Mouse (Mus musculus): ENCODE data around the gene Rangrf. TPM values are rescaled to one million over a fixed set of nuclear protein-coding genes. Genes with fewer than 3 reads are reported as not detected.
"Not testable (repeated sequence)": the region's sequence is repeated elsewhere in the genome, so short reads cannot be mapped to it uniquely, and the experiment has no call there.

Rangrf gene
- polyA plus RNA-seq, 1 experiment from 2014 or later = 27.6 TPM

DNA sequence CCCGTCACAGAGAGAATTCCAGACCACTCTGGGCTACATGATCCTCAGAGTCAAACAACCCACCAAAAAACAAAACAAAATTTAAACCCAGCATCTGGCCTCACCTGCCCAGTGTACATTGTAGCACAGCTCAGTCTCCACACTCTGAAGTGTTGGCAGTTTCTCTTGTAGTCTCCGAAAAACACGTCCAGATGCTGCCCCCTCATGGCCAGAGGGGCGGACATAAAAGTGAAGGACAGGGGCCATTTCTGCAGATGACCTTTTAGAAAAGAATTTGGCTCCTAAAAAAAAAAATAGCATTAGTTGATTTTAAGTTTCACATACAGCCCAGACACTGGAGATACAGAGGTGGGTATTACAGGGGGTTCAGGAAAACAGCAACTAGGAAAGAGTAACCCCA lies 28.6 kb upstream of the Rangrf start:
- peaks cover 47% of the 10 kb centered on the region for H3K36me3 ChIP-seq
- H3K4me2 ChIP-seq = no peak overlapping the region
- H3K27me3 ChIP-seq = no peaks in the 10 kb centered on the region
- no peak overlapping the region for H3K4me3 ChIP-seq
- H3K9ac ChIP-seq = no peak overlapping the region
- WGBS = 67% methylated on average over 4 of the region's 4 CpGs
- ATAC-seq (ENCODE audit: low read depth) = no peak
- H3K27ac ChIP-seq (replicated peaks) = no peak overlapping the region
- H3K9me3 ChIP-seq = no peaks in the 10 kb centered on the region
- H3K4me1 ChIP-seq (replicated peaks) = peaks cover 10% of the 10 kb centered on the region

DNA sequence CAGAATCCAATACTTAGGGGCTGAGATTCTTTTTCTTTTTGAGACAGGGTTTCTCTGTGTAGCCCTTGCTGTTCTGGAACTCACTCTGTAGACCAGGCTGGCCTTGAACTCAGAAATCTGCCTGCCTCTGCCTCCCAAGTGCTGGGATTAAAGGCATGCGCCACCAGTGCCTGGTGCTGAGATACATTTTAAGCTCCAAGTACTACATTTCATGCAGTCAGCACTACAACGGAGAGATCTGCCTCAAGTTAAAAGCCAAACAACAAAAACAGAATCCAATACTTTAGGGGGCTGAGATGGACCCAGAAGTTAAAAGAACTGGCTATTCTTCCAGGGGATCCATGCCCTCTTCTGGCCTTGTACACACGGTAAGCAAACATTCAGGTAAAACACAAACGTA lies 27.8 kb upstream of the Rangrf start:
- H3K27ac ChIP-seq (replicated peaks); ATAC-seq (ENCODE audit: low read depth); H3K27me3 ChIP-seq; H3K9ac ChIP-seq; H3K4me3 ChIP-seq; H3K9me3 ChIP-seq; H3K4me2 ChIP-seq; H3K4me1 ChIP-seq (replicated peaks): not testable (repeated sequence)
- H3K36me3 ChIP-seq = peaks cover 56% of the 10 kb centered on the region
- 96% methylated on average over 4 of the region's 4 CpGs for WGBS

DNA sequence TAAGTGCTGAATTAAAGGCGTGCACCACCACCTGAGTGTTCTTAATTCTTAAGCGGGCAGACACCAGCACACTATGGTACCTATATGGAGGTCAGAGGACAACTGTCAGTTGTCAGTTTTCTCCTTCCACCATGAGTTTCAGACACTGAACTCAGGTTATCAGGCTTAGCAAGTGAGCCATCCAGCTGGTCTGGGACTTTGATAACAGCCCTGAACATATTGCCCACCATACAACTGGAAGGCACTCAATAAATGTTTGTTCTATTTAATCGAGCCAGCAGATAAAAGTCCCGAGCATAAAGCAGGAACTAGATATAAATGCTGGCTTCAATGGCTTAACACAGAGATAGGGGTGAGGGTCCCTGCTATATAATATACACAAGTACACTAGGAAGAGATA lies 22.1 kb upstream of the Rangrf start:
- Histone ChIP-seq H3K4me3 (no peak overlapping the region), H3K36me3 (peaks cover 98% of the 10 kb centered on the region), H3K27me3 (no peaks in the 10 kb centered on the region), H3K4me1 (replicated peaks) (no peaks in the 10 kb centered on the region), H3K9ac (no peak overlapping the region), H3K9me3 (no peaks in the 10 kb centered on the region), H3K4me2 (no peak overlapping the region), H3K27ac (replicated peaks) (no peak overlapping the region)
- 95% methylated on average over 4 of the region's 4 CpGs for WGBS
- no peak for ATAC-seq (ENCODE audit: low read depth)

DNA sequence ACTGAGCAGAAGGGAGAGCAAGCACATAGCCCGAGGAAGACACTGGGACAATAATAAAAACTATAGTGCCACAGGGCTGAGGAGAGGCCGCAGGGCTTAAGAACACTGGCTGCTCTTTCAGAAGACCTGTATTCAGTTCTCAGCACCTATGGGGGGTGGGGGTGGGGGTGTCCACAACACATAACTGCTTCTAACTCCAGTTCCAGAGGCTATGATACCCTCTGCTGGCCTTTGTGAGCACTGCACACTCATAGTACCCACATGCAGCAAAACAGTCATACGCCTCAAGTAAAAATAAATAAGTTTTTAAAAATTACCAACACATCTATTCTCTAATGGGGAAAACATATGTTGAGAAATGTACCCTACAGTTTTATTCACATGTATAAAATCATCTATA lies 19.4 kb upstream of the Rangrf start:
- WGBS = 96% methylated on average over 3 of the region's 3 CpGs
- no peaks in the 10 kb centered on the region for H3K9me3 ChIP-seq
- no peak overlapping the region for H3K27ac ChIP-seq (replicated peaks)
- ATAC-seq (ENCODE audit: low read depth) = no peak
- H3K4me2 ChIP-seq = no peak overlapping the region
- H3K9ac ChIP-seq = no peak overlapping the region
- H3K36me3 ChIP-seq = peaks cover 98% of the 10 kb centered on the region
- no peak overlapping the region for H3K4me3 ChIP-seq
- H3K27me3 ChIP-seq = no peaks in the 10 kb centered on the region
- no peaks in the 10 kb centered on the region for H3K4me1 ChIP-seq (replicated peaks)

DNA sequence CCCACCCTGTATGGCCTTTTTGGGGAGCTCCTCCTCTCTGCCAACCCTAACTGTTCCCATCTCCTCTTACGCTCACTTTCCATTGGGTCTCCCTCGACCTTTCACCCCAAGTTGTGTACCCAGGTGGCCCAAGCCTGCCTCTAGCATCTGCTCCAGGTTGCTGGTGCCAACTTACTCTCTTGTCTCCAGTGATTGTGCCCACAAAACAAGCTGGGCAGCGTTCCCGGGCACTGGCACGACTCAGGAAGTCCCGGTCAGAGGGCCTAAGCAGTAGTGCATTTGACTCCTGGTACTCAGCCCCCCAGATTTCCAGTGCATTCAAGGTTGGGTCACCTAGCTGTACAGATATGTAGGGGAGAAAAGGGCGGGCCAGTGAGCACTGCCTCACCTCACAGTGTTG lies 18.1 kb upstream of the Rangrf start:
- Histone ChIP-seq H3K4me1 (replicated peaks) (no peaks in the 10 kb centered on the region), H3K27me3 (no peaks in the 10 kb centered on the region), H3K36me3 (peaks cover 98% of the 10 kb centered on the region), H3K9me3 (no peaks in the 10 kb centered on the region), H3K4me2 (no peak overlapping the region), H3K27ac (replicated peaks) (no peak overlapping the region), H3K9ac (no peak overlapping the region), H3K4me3 (no peak overlapping the region)
- 90% methylated on average over 7 of the region's 7 CpGs for WGBS
- no peak for ATAC-seq (ENCODE audit: low read depth)

DNA sequence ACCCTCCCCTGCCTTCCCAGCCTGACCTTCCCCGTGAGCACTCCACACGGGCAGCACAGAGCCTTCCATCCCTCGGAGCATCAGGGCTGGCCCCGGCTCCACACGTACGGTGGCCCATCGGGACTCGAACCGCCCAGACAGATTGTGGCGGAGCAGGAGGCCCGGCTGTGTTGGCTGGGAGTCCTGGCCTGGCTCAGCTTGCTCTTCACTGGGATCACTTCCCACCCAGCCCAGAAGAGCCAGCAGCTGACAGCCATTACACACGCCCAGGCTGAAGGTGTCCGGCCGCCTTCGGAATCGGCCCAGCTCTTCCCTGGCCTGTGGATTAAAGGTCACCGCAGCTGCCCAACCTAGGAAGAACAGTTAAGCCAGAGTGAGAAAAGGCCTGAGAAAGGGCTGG lies 13.4 kb upstream of the Rangrf start:
- Histone ChIP-seq H3K4me1 (replicated peaks) (no peaks in the 10 kb centered on the region), H3K4me3 (no peak overlapping the region), H3K4me2 (no peak overlapping the region), H3K9me3 (no peaks in the 10 kb centered on the region), H3K27me3 (no peaks in the 10 kb centered on the region), H3K9ac (no peak overlapping the region), H3K36me3 (peaks cover 71% of the 10 kb centered on the region), H3K27ac (replicated peaks) (no peak overlapping the region)
- no peak for ATAC-seq (ENCODE audit: low read depth)
- WGBS = 94% methylated on average over 17 of the region's 17 CpGs

DNA sequence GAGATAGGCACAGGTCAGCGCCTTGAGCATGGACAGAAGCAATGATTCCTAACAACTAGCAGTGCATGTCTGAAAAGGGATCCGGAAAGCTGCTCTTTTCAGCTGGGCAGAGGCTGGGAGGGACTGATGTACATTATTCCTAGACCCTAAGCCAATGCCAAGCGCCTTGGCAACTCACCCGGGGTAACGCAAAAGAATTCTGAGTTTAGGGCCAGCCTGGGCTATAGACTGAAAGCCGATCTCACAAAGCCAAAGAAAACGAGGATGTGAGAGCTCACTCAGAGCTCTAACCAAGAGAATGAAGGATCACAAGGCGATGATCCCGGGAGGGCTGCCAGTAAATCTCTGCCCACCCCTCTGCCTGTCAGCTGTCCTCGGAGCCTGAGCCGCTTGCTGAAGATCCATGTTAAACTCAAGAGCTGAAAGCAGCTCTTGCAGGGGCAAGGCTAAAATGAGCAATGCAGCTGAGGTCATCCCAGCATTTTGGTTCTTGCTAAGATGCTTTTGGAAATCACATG lies 12.4 kb upstream of the Rangrf start:
- 80% methylated on average over 11 of the region's 11 CpGs for WGBS
- Histone ChIP-seq H3K9ac (no peak overlapping the region), H3K4me1 (replicated peaks) (no peaks in the 10 kb centered on the region), H3K27ac (replicated peaks) (no peak overlapping the region), H3K9me3 (no peaks in the 10 kb centered on the region), H3K36me3 (peaks cover 62% of the 10 kb centered on the region), H3K4me2 (no peak overlapping the region), H3K27me3 (no peaks in the 10 kb centered on the region), H3K4me3 (no peak overlapping the region)
- ATAC-seq (ENCODE audit: low read depth) = no peak

DNA sequence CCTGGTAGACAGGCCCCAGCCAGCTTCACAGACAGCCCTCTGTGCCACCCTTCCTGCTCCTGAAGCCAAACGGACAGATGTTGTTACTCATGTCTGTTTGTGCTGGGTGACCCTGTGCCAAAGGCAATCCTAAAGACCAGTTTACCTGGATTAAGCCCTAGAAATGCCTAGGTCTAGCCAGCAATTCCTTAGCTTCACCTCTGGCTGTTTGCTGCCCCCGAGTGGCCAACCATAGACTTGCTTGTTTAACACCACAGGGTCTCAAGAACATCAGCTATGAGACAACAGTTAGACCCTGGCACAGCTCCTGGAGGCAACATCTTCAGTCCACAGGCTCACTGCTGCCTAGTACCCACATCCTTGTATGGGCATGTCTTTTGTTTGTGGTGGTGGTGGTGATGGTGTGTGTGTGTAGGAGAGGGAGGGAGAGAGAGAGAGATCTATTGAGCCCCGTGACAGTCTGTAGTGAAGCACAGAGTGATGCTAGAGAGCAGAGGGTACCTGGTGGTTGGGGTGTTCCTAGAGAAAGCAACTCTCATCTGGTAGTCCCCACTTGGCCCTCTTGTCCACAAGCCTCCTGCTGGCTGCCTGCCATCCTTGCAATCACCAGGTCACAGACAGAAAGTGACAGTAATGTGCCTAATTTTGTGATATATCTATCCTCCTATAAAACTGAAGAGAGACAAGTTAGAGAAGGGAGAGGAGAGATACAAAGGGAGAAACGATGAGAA lies 7.8 kb upstream of the Rangrf start:
- peak; percentile 61; the same call in 1 of the 2 replicates for ATAC-seq (ENCODE audit: low read depth)
- H3K9ac ChIP-seq = no peak overlapping the region
- H3K4me2 ChIP-seq = no peak overlapping the region
- H3K27ac ChIP-seq (replicated peaks) = no peak overlapping the region
- 34% methylated on average over 4 of the region's 4 CpGs for WGBS
- no peak overlapping the region for H3K4me3 ChIP-seq
- H3K4me1 ChIP-seq (replicated peaks) = no peaks in the 10 kb centered on the region
- H3K9me3 ChIP-seq = no peaks in the 10 kb centered on the region
- H3K36me3 ChIP-seq = peaks cover 15% of the 10 kb centered on the region
- H3K27me3 ChIP-seq = no peaks in the 10 kb centered on the region

DNA sequence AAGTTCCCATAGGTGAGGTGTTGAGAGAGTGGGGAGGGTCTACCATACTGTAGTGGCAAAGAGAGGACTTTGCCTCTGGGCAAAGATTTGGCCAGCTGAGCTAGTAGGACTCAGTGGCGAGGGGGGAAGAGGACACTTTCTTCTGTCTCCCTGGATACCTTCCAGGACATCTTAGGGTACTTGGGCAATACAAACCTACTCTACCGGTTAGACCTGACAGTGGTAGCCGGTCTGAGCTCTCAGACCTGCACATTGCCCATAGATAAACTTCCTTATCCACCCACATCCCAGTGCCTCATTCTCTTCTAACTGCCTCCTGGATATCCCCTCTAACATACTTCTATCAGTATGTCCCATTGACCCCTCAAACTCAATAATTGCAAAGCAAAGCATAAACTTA lies 5.9 kb upstream of the Rangrf start:
- no peak for ATAC-seq (ENCODE audit: low read depth)
- Histone ChIP-seq H3K4me2 (no peak overlapping the region), H3K9me3 (no peaks in the 10 kb centered on the region), H3K4me1 (replicated peaks) (no peaks in the 10 kb centered on the region), H3K9ac (0 out of 2 replicates have a peak overlapping the region, but pooled peaks have one; percentile 13), H3K27me3 (no peaks in the 10 kb centered on the region), H3K4me3 (no peak overlapping the region), H3K27ac (replicated peaks) (no peak overlapping the region), H3K36me3 (0 out of 2 replicates have a peak, but pooled peaks cover 3% of the 10 kb centered on the region)
- WGBS = 79% methylated on average over 3 of the region's 3 CpGs

DNA sequence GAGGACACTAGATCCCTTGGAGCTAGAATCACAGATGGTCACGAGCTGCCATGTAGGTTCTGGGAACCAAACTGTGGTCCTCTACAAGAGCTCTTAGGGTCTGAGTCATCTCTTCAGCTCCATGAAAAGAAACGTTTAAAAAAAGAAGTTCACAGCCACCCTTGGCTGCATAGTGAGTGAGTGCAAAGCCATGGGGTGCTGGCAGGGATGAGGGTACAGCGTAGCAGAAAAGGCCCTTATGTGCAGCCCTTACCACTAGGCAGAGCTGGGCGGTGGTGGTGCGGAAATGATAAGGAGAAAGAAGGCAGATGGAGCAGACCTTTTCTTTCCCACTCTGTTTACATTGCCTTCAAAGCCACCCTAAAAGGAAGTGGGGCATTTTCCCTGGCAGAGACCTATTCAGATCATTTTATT lies 4.3 kb upstream of the Rangrf start:
- Histone ChIP-seq H3K9ac (no peak overlapping the region), H3K4me1 (replicated peaks) (no peaks in the 10 kb centered on the region), H3K9me3 (no peaks in the 10 kb centered on the region), H3K36me3 (no peaks in the 10 kb centered on the region), H3K4me3 (no peak overlapping the region), H3K27ac (replicated peaks) (no peak overlapping the region), H3K27me3 (no peaks in the 10 kb centered on the region), H3K4me2 (no peak overlapping the region)
- 64% methylated on average over 5 of the region's 5 CpGs for WGBS
- ATAC-seq (ENCODE audit: low read depth) = no peak

DNA sequence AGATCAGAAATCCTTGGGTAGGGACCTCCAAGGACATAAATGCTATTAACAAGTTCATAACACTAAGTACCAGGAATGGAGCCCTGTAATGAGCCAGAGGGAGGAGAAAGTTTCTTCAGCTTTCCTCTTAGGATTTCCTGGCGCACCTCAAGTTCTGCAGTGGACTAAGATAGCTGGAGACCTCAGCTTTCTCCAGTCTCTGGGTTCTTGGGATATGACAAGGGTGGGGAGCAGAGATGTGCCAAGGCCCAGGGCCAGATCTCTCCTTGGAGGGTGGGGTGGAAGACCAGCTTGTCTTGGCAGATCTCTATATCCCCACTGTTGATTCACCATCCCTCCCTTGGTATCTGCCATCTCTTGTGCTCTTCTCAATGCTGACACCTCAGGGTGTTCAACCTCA lies 616 bp upstream of the Rangrf start:
- no peak overlapping the region for H3K4me3 ChIP-seq

DNA sequence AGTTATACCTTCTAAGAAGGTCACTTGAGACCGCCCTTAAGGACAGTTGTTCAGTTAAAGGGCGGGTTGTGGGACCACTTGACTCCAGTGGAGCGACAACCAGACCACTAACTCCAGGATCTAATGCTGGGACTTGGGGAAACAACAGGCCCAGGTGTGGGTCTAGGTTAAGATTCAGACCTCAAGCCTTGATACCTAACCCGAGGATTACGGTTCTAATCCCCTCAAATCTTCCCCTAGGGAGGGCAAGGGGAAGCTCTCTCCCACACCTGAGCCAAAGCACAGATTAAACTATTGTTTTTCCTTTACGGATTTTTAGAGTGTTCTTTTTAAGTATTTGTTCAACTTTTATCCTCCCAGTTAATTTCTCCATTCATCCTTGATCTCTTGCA lies 930 bp downstream of the Rangrf start:
- peaks cover 13% of the 10 kb centered on the region for H3K4me1 ChIP-seq (replicated peaks)
- 33% methylated on average over 6 of the region's 6 CpGs for WGBS
- ATAC-seq (ENCODE audit: low read depth) = no peak
- H3K4me3 ChIP-seq = peak overlapping the region; percentile 45
- H3K27me3 ChIP-seq = no peaks in the 10 kb centered on the region
- H3K27ac ChIP-seq (replicated peaks) = no peak overlapping the region
- peak overlapping the region; percentile 58; the same call in 1 of the 2 replicates for H3K9ac ChIP-seq
- no peaks in the 10 kb centered on the region for H3K9me3 ChIP-seq
- peak overlapping the region; percentile 61 for H3K4me2 ChIP-seq
- H3K36me3 ChIP-seq = no peaks in the 10 kb centered on the region

More for the DNA sequence above, 616 bp upstream of the Rangrf start:
- no peaks in the 10 kb centered on the region for H3K9me3 ChIP-seq
- H3K27me3 ChIP-seq = no peaks in the 10 kb centered on the region
- WGBS = 92% methylated on average over 1 of the region's 1 CpGs
- no peak overlapping the region for H3K9ac ChIP-seq
- H3K36me3 ChIP-seq = no peaks in the 10 kb centered on the region
- H3K4me1 ChIP-seq (replicated peaks) = peaks cover 13% of the 10 kb centered on the region
- no peak for ATAC-seq (ENCODE audit: low read depth)
- no peak overlapping the region for H3K4me2 ChIP-seq
- no peak overlapping the region for H3K27ac ChIP-seq (replicated peaks)

Data from neural tube, embryonic 13.5 days (tissue).